Mouse (Mus musculus) adrenal gland, adult 18-20 months (tissue): ENCODE data around the gene 1700069L16Rik. TPM values are rescaled to one million over a fixed set of nuclear protein-coding genes. Genes with fewer than 3 reads are reported as not detected.

ENCODE experiments used
- DNase-seq, 2 experiments: peaks; one replicate each; pipeline ENCODE4 v3.0.0; 2021 to 2022; ENCODE audit warnings: low spot score in 2 of 2
- total RNA-seq, 2 experiments: library from RNA; stranded (reverse); gene quantifications; 1 replicate in 1 of 2; 2 replicates in 1 of 2; pipeline ENCODE4 v1.2.3; 2021

1700069L16Rik gene
- total RNA-seq, 2 experiments from 2014 or later, result not detected

- DNase-seq, result no peak
Observed at GRCm38 (mm10) chr5:113648647-113649211, 75.8 kb downstream of the 1700069L16Rik start.

DNA sequence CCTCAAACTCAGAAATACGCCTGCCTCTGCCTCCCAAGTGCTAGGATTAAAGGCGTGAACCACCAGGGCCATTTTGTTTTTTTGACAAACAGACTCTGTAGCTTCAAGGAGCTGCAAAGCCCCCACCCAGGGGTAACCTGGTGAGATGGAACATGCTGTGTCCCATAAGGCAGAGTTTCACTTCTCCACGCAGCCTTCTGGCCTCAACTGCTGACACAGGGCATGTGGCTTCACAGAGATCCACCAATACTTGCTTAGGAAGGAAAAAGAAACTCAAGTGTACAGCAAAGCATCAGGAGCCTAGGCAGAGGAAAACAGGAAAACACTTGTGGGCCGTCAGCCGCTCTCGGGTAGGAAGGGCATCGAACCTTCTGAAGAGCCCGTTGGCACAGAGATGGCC is 77.4 kb downstream of the 1700069L16Rik start:
- no peak for DNase-seq

GRCm38 (mm10) chr5:113644520-113644919 is 80.1 kb downstream of the 1700069L16Rik start:
- DNase-seq, result no peak

GRCm38 (mm10) chr5:113643107-113643848 is 81.3 kb downstream of the 1700069L16Rik start:
- no peak for DNase-seq

Other genes with a start within 250 kb of the 1700069L16Rik start
- 1 to 10 TPM; 4.4 to 8.5 TPM for gene Wscd2, start 234.4 kb downstream of the 1700069L16Rik start, total RNA-seq
- 10 to 100 TPM; 18.1 to 39.3 TPM for gene Cmklr1, start 74.3 kb downstream of the 1700069L16Rik start, total RNA-seq
- gene Ficd, start 11.0 kb upstream of the 1700069L16Rik start, total RNA-seq, result 10 to 100 TPM; 10.3 to 10.8 TPM
- 10 to 100 TPM; 28.4 to 33.7 TPM for gene Sart3, start 47.7 kb upstream of the 1700069L16Rik start, total RNA-seq
- gene Iscu, start 48.0 kb upstream of the 1700069L16Rik start, total RNA-seq, result 1,000 to 10,000 TPM in 1 of 2 experiments, 100 to 1,000 TPM in 1; 455 to 1,089 TPM
- 10 to 100 TPM in 1 of 2 experiments, 1 to 10 TPM in 1; 6.8 to 12.3 TPM for gene Tmem119, start 75.7 kb upstream of the 1700069L16Rik start, total RNA-seq
- gene Selplg, start 107.9 kb upstream of the 1700069L16Rik start, total RNA-seq, result 10 to 100 TPM in 1 of 2 experiments, 1 to 10 TPM in 1; 4.5 to 10.0 TPM
- 10 to 100 TPM; 43.9 to 56.3 TPM for gene Coro1c, start 184.0 kb upstream of the 1700069L16Rik start, total RNA-seq